Mouse (Mus musculus) ovary, postnatal 36 days (tissue): ENCODE data around the gene Rab37.

ENCODE experiments used
- DNase-seq: peaks from one replicate; pipeline ENCODE4 v3.0.0; 2022; ENCODE audit warnings: low spot score, mixed read lengths

Gene Rab37

GRCm38 (mm10) chr11:115200520-115200919, 109.3 kb downstream of the Rab37 start:
- DNase-seq, result no peak

GRCm38 (mm10) chr11:115202316-115202715, 111.1 kb downstream of the Rab37 start:
- peak; percentile 80 for DNase-seq

GRCm38 (mm10) chr11:115202756-115203155, 111.5 kb downstream of the Rab37 start:
- DNase-seq, result no peak

DNA sequence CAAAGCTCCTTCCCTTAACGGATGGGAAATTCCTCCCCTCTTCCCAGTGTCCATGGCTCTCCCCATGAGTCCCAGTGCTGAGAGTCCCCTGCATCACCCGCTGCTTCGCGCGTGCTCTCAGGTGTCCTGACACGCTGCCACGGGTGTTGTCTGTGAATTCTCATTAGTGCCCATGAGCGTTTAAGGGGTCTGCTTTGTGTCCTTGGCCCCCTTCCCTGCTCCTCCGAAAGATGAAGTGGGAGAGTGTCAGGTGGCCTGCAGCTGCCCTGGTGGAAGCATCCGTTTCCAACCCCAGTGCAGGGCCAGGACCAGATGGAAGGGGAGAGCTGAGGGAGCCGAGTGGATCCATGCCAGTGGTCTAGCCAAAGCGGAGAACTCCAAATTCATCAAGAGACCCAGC, 116.9 kb downstream of the Rab37 start:
- DNase-seq, result no peak

DNA sequence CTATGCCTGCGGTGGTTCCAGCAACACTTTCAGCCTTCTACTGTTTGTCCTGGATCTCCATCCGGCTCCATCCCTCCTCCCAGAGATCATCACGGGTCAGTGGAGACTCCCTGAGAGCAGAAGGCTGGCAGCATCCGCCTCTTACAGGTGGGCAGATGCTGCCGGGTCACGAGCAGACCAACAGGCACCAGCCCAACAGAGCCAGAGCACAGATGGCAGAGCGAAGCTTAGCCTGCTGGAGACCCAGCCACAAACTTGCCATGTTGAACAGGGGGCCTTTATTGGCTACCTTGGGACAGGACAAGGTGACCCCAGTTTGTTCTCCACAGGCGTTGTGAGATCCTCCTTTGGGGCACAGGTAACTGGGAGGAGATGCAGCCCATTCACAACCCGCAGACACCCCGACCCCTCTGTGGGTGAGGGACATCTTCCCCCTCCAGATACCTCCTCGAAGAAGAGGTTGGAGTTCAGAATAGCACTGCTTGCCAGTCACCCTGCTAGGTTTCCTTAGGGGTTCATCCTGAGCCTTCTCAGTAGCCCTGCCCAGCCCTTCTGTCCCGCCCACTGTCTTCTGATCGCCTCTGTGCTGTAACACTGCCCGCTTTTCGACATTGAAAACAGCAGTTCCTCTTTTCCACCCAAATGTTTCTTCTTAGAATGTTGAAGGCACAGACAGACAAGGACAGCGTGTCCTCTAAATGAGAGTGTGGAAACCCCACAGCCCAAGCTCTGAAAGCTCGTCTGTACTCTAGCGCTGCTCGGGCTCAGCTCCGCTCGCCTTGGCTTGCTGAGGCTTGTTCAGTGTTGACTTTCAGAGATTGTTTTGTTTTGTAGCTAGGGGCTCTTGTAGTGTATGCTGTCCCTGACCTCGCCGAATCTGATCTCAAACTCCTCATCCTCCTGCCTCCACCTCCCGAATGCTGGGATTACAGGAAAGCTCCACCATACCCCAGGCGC, 117.8 kb downstream of the Rab37 start:
- DNase-seq, result no peak

- no peak for DNase-seq
Measured at GRCm38 (mm10) chr11:115209958-115210357, 118.7 kb downstream of the Rab37 start.
